Mouse (Mus musculus): ENCODE data around the gene Mrto4. TPM values are rescaled to one million over a fixed set of nuclear protein-coding genes. Genes with fewer than 3 reads are reported as not detected.
"Not testable (repeated sequence)": the region's sequence is repeated elsewhere in the genome, so short reads cannot be mapped to it uniquely, and the experiment has no call there.

The Mrto4 gene
- 19.6 TPM for polyA plus RNA-seq (2021)

DNA sequence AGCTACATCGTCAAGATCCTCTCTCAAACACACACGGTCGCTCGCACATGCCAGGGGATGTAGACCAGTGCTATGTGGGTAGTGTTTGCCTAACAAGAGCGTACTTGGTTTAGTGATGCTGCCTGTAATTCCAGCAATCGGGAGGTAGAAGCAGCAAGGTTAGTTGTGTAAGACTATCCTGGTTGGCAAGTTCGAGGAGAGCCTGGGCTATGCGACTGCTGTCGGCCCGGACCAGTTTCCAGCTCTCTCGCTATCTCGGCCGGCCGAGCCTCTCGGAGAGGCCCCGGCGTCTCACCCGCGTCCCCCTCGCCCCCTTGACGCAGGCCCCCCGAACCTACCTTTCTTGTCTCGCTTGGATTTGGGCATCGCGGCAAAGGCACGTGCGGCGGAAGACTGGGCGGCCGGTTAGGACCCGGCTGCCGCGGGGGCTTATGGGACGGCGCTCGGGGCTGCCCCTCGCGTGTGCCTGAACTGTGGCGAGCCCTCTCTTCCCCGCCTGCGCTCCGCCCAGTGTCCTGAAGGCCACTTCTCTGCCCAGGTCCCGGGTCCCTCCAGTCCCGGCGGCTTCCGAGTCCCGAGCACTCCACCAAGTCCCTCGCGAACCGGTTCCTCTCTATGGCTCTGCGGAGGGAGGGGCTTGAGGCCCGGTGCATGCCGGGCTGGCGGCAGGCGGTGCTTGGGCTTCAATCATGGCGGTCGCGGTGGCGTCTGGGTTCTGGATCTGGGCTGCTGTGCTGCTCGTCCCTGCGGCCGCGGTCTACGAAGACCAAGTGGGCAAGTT lies at the start of gene Mrto4, which contains the start of the genes Emc1 and Ubr4:
Gene Mrto4 (minus strand): TSS at position 646 of the 781 bp plus-strand sequence.
Gene Emc1 (plus strand): TSS at position 657 of the 781 bp plus-strand sequence.
Gene Ubr4 (plus strand): TSS at position 679 of the 781 bp plus-strand sequence.
- TF ChIP-seq CTCF (IDR thresholded peaks at IDR 0.05) = no peak
- ATAC-seq (peak; percentile 47), DNase-seq (ENCODE audit: low read depth, low spot score) (peak; percentile 24)
- POLR2A ChIA-PET = interaction anchor here (1.4 kb wide), 1 partner anchor 9 kb away, joined by 4 read pairs; no protein-coding TSS in a partner anchor
- CTCF ChIA-PET = no interaction called here
- no peaks in the 10 kb centered on the region for H3K27me3 ChIP-seq
- in situ Hi-C loops (cut with MboI; ENCODE audit: low pct_unique_long_range_greater_than_20kb) = loop anchor here (10.0 kb wide), 1 partner anchor 57 kb away; no protein-coding TSS in a partner anchor

DNA sequence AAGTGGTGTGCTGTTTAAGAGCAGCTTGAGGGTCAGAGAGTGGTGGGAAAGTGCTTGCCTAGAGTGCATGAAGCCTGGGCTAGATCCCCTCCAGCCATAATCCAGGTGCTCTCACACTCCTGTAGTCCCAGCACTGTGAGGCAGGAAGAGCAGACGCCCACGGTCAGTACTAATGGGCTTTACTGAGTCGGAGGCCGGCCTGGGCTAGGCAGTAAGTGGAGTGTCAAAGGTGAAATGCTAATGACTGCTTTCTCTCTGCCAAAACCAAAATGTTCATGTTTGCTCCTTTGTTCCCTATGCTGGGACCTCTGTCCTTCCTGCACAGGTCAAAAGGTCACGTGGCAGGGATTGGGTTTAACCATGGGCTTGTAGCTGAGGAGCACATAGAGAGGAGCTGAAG lies 48.1 kb upstream of the Mrto4 start:
- ATAC-seq (no peak), DNase-seq (ENCODE audit: low read depth, low spot score) (no peak)
- ChIA-PET CTCF (no interaction called here), POLR2A (no interaction called here)
- no peaks in the 10 kb centered on the region for H3K27me3 ChIP-seq
- TF ChIP-seq CTCF (IDR thresholded peaks at IDR 0.05) = no peak
- in situ Hi-C loops (cut with MboI; ENCODE audit: low pct_unique_long_range_greater_than_20kb) = no loop called here

DNA sequence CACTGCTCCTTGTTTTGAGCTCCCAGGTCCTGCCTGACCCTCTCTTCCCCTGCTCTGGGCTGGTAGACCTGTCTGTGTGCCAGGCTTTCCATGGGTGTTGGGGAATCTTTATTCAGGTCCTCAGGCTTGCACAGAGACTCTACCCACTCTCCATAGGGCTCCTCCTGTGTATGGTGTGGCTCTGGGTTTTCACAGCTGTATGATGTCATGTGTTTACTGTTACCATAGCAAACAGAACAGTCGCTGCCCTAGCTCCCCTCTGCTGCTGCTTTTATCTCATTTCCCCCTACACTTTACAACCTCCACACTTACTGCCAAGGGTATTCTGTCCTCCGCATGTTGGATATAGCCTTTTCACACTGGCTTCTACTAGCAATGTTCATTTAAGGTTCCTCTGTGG lies 43.1 kb upstream of the Mrto4 start:
- ATAC-seq (no peak), DNase-seq (ENCODE audit: low read depth, low spot score) (no peak)
- in situ Hi-C loops (cut with MboI; ENCODE audit: low pct_unique_long_range_greater_than_20kb) = no loop called here
- no peak for TF ChIP-seq CTCF (IDR thresholded peaks at IDR 0.05)
- ChIA-PET POLR2A (no interaction called here), CTCF (interaction anchor here (2.2 kb wide), 1 partner anchor 11 kb away, joined by 6 read pairs; no protein-coding TSS in a partner anchor)
- H3K27me3 ChIP-seq = no peaks in the 10 kb centered on the region

DNA sequence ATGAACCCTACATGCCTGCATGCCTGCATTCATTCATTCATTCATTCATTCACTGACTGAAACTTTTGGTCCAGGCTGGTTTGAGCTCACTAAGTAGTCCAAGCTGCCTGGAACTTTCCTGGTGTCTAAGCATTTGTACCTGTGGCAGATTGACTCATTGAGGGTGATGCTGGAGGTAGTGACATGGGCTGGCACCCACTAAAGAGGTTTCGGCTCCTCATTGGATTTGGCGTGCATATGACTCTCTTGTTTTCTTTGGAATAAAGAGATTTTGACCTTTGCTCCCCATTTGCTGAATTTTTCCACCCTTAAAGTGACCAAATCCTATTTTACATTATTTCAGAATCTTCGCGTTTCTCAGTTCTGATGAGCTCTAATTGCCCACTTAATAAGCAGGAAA lies 37.2 kb upstream of the Mrto4 start:
- in situ Hi-C loops (cut with MboI; ENCODE audit: low pct_unique_long_range_greater_than_20kb) = no loop called here
- POLR2A ChIA-PET = interaction anchor here (0.7 kb wide), 1 partner anchor 52 kb away, joined by 3 read pairs; no protein-coding TSS in a partner anchor
- DNase-seq (ENCODE audit: low read depth, low spot score) = no peak
- no peaks in the 10 kb centered on the region for H3K27me3 ChIP-seq
- TF ChIP-seq CTCF (IDR thresholded peaks at IDR 0.05) = no peak
- CTCF ChIA-PET = no interaction called here
- ATAC-seq = no peak

DNA sequence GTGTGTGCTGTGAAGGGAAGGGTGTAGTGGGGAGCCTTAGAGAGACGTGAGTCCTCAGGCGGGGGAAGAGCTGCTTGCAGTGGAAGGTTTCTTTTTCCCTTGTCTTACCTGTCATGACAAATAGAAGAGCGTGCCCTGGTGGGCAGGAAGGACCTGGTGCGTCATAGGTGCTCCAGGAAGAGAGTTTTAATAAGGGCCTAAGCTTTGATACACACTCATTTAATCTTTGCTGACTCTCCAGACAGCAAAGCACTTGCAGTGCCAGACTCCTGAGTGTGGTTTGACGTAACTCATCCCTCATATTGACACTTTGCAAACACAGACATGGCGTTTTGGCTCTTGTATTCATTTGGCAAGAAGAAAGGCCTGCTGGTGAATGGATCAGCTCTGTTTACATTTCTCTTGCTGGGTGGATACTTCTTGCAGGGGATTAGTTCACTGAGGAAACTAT lies 34.5 kb upstream of the Mrto4 start:
- no peak for TF ChIP-seq CTCF (IDR thresholded peaks at IDR 0.05)
- ChIA-PET CTCF (interaction anchor here (1.0 kb wide), 1 partner anchor 39 kb away, joined by 3 read pairs; no protein-coding TSS in a partner anchor), POLR2A (no interaction called here)
- in situ Hi-C loops (cut with MboI; ENCODE audit: low pct_unique_long_range_greater_than_20kb) = no loop called here
- no peaks in the 10 kb centered on the region for H3K27me3 ChIP-seq
- ATAC-seq = peak; percentile 26
- peak; percentile 30 for DNase-seq (ENCODE audit: low read depth, low spot score)

DNA sequence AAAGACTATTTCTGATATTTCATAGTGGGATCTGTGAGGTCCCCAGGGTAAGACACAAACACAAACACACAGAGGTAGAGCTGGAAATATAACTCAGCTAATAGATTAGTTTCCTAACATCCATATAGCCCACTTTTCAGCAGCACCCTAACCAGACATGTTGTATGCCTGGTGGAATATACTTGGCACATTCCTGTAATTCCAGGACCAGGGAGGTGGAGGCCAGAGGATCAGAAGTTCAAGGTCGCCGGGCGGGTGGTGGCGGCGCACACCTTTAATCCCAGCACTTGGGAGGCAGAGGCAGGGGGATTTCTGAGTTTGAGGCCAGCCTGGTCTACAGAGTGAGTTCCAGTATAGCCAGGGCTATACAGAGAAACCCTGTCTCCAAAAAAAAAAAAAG lies 33.5 kb upstream of the Mrto4 start:
- H3K27me3 ChIP-seq; DNase-seq (ENCODE audit: low read depth, low spot score); ATAC-seq; POLR2A ChIA-PET; in situ Hi-C loops (cut with MboI; ENCODE audit: low pct_unique_long_range_greater_than_20kb): not testable (repeated sequence)
- CTCF ChIA-PET = interaction anchor here (1.0 kb wide), 1 partner anchor 8 kb away, joined by 4 read pairs; no protein-coding TSS in a partner anchor

DNA sequence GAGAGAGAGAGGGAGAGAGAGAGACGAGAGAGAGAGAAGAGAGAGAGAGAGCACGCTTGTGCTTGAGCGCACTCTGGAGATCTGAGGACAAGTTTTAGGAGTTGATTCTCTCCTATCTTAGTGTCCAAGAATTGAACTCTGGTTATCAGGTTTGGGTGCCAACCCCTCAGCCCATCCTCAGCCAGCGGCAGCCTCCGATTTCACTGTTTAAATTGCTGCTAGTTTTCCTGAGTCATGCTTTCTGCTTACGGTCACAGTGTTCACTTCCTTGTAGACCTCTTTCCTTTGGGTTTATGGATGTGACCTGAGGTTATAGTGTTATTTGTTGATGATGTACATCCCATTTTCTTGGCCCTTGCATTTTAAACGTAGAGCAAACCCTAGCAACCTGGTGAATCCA lies 29.9 kb upstream of the Mrto4 start:
- TF ChIP-seq CTCF (IDR thresholded peaks at IDR 0.05) = no peak
- ChIA-PET CTCF (no interaction called here), POLR2A (no interaction called here)
- ATAC-seq = no peak
- no peak for DNase-seq (ENCODE audit: low read depth, low spot score)
- no peaks in the 10 kb centered on the region for H3K27me3 ChIP-seq
- in situ Hi-C loops (cut with MboI; ENCODE audit: low pct_unique_long_range_greater_than_20kb) = no loop called here

DNA sequence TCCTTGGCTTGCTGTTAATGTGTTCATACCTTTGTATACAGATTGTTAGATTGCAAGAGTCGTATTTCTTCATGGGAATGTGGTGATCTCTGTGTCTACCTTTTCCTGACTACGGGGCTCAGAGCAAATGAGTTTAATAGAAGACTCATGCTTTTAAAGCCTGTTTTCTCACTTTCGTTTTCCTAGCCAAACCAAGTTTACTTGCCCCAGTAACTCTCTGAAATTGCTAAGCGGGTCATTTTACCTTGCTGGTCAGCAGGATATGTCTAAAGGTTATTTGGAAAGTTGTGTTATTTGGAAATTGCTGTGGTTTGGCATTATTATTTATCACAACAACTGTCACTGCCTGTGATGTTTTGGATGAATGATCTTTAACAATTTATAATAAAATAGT lies 29.1 kb upstream of the Mrto4 start:
- no peak for TF ChIP-seq CTCF (IDR thresholded peaks at IDR 0.05)
- ChIA-PET CTCF (no interaction called here), POLR2A (no interaction called here)
- ATAC-seq (no peak), DNase-seq (ENCODE audit: low read depth, low spot score) (no peak)
- no peaks in the 10 kb centered on the region for H3K27me3 ChIP-seq
- in situ Hi-C loops (cut with MboI; ENCODE audit: low pct_unique_long_range_greater_than_20kb) = no loop called here

DNA sequence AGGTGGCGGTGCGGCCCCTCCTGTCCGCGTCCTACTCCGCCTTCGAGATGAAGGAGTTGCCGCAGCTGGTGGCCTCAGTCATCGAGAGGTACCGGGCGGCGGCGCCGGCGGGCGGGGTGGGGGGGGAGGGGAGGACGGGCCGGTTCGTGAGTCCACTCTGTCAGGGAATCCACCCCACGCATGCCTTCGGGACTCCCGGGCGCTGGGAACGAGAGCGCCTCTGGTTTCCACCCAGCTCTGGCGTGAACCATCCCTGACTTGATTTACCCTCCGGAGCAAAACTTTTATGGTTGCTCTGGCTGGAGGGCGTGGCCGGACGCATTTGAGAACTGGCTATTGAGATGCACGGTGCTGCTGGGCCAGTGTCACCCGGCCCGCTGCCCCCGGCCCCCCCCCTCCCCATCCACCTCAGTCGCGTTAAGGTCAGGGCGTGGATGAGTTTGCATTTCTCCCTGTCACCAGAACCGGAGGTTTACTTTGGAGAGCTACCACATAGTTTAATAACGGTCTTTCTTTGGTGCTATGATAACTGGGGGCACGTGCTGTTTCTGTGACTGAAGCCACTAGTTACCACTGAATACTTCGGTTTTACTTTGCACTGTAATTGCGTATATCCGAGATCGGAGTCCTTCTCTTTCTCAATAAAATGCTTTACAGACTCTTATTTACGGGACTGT lies 28.5 kb upstream of the Mrto4 start:
- CTCF ChIA-PET = no interaction called here
- peak; percentile 39 for ATAC-seq
- H3K27me3 ChIP-seq = no peaks in the 10 kb centered on the region
- in situ Hi-C loops (cut with MboI; ENCODE audit: low pct_unique_long_range_greater_than_20kb) = no loop called here
- POLR2A ChIA-PET = no interaction called here
- no peak for TF ChIP-seq CTCF (IDR thresholded peaks at IDR 0.05)
- no peak for DNase-seq (ENCODE audit: low read depth, low spot score)

DNA sequence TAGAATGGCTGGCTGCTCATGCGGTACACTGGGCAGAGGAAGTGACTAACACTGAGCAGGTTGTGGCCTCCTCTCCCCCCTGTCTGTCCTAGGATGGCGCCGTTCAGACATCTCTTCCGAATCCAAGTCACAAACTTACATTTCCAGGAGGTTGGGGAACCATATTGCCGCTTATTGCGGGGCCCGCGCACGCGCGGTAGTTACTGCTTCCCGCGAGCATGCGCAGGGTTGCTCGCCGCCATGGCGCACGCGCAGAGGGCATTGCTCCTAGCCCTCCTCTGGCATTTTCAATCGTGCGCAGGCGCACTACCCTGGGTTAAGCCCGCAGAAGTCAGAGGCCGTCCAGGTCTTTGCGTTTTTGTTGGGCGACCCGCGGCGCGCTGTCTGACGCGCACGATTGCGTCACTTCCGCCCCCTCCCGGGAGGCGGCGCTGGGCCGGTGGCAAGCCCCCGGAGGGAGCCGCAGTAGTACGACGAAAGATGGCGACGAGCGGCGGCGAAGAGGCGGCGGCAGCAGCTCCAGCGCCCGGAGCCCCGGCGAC lies 27.9 kb upstream of the Mrto4 start:
- peak; percentile 97 for DNase-seq (ENCODE audit: low read depth, low spot score)
- no peak for TF ChIP-seq CTCF (IDR thresholded peaks at IDR 0.05)
- in situ Hi-C loops (cut with MboI; ENCODE audit: low pct_unique_long_range_greater_than_20kb) = no loop called here
- CTCF ChIA-PET = no interaction called here
- no peaks in the 10 kb centered on the region for H3K27me3 ChIP-seq
- peak; percentile 79 for ATAC-seq
- POLR2A ChIA-PET = no interaction called here

DNA sequence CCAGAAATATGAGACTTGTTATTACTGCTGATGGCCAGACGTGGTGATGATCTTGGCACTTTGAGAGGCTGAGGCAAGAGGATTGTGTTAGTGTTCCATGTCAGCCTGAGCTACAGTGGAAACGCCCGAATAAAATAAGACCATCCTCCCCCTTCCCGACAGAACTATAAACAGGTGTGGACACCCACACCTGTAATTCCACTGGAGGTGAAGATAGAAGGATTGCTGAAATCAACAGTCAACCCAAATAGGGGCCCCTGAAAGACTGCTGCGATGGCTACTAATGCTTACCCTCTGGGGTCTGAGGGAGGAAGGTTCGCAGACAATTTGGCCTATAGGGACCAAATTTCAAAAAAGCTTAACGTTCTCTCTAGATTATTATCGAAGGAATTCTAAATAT lies 27.3 kb upstream of the Mrto4 start:
- CTCF ChIA-PET = no interaction called here
- no peak for TF ChIP-seq CTCF (IDR thresholded peaks at IDR 0.05)
- in situ Hi-C loops (cut with MboI; ENCODE audit: low pct_unique_long_range_greater_than_20kb) = no loop called here
- no peak for DNase-seq (ENCODE audit: low read depth, low spot score)
- POLR2A ChIA-PET = no interaction called here
- no peak for ATAC-seq
- H3K27me3 ChIP-seq = no peaks in the 10 kb centered on the region
